Mouse (Mus musculus) ES-E14 (cell line): ENCODE measurements at regions not wholly inside any gene's neighbourhood (a gene's known extent, or its start where the extent isn't known, plus 50 kb on each side); places are given as distances from the start of the nearest gene placed in this dataset.

ENCODE experiments used
- DNase-seq: peaks from one replicate; pipeline ENCODE4 v3.0.0-alpha.2; 2013; ENCODE audit warnings: low read depth, low spot score
- H3K27ac ChIP-seq: 2 replicates; pipeline ENCODE4 v1.5.1; 2012; ENCODE audit warnings: low read depth, mild to moderate bottlenecking, low read length, moderate library complexity, mixed read lengths; ENCODE audit not compliant: poor library complexity, insufficient read depth, severe bottlenecking
- H3K36me3 ChIP-seq: 2 replicates; pipeline ENCODE4 v1.6.1; 2012; ENCODE audit warnings: mild to moderate bottlenecking, low read length, moderate library complexity, mixed read lengths; ENCODE audit not compliant: control insufficient read depth, poor library complexity, insufficient read depth, severe bottlenecking
- H3K4me1 ChIP-seq, 2 experiments: fragments of 150-350 bp in 1 of 2; sonication (generic) in 1 of 2; 2 replicates each; pipeline ENCODE4 v1.6.1; 2012; ENCODE audit warnings: low read length in 2 of 2, mild to moderate bottlenecking in 1 of 2, mixed read lengths in 1 of 2; ENCODE audit not compliant: control insufficient read depth in 2 of 2, insufficient read depth in 2 of 2, poor library complexity in 1 of 2
- H3K4me3 ChIP-seq, 2 experiments: fragments of 150-350 bp in 1 of 2; sonication (generic) in 1 of 2; 2 replicates each; pipeline ENCODE4 v1.5.1; 2012; ENCODE audit warnings: low read length in 2 of 2, low read depth in 1 of 2, mild to moderate bottlenecking in 1 of 2, mixed read lengths in 1 of 2; ENCODE audit not compliant: insufficient read depth in 1 of 2, poor library complexity in 1 of 2, severe bottlenecking in 1 of 2
- H3K9ac ChIP-seq: 2 replicates; pipeline ENCODE4 v1.6.1; 2012; ENCODE audit warnings: low read depth, mild to moderate bottlenecking, low read length, mixed read lengths; ENCODE audit not compliant: poor library complexity, insufficient read depth, severe bottlenecking
- H3K9me3 ChIP-seq: fragments of 150-350 bp; sonication (generic); 2 replicates; pipeline ENCODE4 v1.6.1; 2012; ENCODE audit warnings: low read depth, mild to moderate bottlenecking, low read length; ENCODE audit not compliant: control insufficient read depth, insufficient read depth
- CHD2 ChIP-seq: IDR thresholded peaks from 2 replicates; pipeline ENCODE4 v1.6.1; 2014; ENCODE audit warnings: mild to moderate bottlenecking, low read depth, low read length, inconsistent platforms
- HCFC1 ChIP-seq: IDR thresholded peaks from 2 replicates; pipeline ENCODE4 v1.6.1; 2012; ENCODE audit warnings: low read length, inconsistent platforms, borderline replicate concordance; ENCODE audit not compliant: insufficient read depth
- MAFK ChIP-seq: IDR thresholded peaks from 2 replicates; pipeline ENCODE4 v1.6.1; 2014; ENCODE audit warnings: mild to moderate bottlenecking, low read depth, low read length, inconsistent platforms; ENCODE audit not compliant: insufficient read depth
- ZC3H11A ChIP-seq: IDR thresholded peaks from 2 replicates; pipeline ENCODE4 v1.6.1; 2012; ENCODE audit warnings: low read depth, mild to moderate bottlenecking, inconsistent platforms, low read length, borderline replicate concordance
- ZNF384 ChIP-seq: IDR thresholded peaks from 2 replicates; pipeline ENCODE4 v1.6.1; 2012; ENCODE audit warnings: low read depth, low read length, inconsistent platforms
- in situ Hi-C, 2 experiments: fragments of 600-800 bp; cut with MboI; formaldehyde crosslinking; loops; one replicate each; pipeline ENCODE4 v1.15.1; 2025; ENCODE audit warnings: low sequenced_read_pairs in 2 of 2, inconsistent platforms in 1 of 2; ENCODE audit not compliant: unreplicated experiment in 2 of 2

DNA sequence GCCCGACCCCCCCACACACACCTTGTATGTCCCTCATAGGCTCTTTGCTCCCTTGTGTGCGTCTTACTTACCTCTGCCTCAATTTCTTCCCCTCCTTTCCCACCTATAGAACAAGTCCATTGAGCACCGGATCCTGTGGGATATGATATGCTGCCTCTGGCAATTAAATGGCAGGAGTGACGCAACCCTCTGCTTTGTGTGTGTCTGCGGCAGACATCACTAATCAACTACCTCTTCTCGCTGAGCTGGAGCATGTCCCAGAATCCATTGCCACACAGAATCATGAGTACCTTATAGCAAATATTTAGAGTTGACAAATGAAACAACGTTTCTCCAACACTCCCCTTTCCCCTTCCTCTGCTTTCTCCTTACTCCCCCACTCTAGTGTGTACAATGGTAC is 397.3 kb upstream of the Tbx3 start:
- H3K36me3 ChIP-seq, result no peaks in the 10 kb centered on the region
- no peak overlapping the region for H3K9ac ChIP-seq
- TF ChIP-seq ZC3H11A, result no peak
- TF ChIP-seq ZNF384, result no peak
- no peak for TF ChIP-seq CHD2
- TF ChIP-seq MAFK, result no peak
- TF ChIP-seq HCFC1, result no peak
- no peak for DNase-seq
- no peaks in the 10 kb centered on the region for H3K4me1 ChIP-seq
- in situ Hi-C loops, result no loop called here
- no peak overlapping the region for H3K4me3 ChIP-seq
- no peak overlapping the region for H3K27ac ChIP-seq
- no peaks in the 10 kb centered on the region for H3K9me3 ChIP-seq

DNA sequence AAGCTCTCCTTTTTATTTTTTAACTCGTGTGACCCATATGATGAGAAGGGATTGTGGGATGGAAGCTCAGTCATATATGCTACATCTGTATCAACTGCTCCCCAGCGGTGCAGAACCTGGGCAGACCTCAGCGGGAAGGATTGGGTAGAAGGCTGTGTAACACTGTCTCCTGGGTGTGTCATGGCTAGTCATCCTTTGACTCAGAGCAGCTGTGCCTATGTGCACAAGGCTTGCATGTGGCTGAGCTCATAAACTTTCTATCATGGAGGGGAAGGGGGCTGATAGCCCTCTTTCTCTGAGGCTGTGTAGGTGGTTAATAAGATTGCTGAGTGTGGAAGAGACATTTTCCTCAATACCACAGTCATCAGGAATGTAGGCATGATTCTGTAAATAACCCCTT is 396.9 kb upstream of the Tbx3 start:
- H3K27ac ChIP-seq, result no peak overlapping the region
- no peaks in the 10 kb centered on the region for H3K9me3 ChIP-seq
- no peaks in the 10 kb centered on the region for H3K36me3 ChIP-seq
- DNase-seq, result no peak
- no peak overlapping the region for H3K9ac ChIP-seq
- H3K4me3 ChIP-seq, result no peak overlapping the region
- H3K4me1 ChIP-seq, result no peaks in the 10 kb centered on the region
- in situ Hi-C loops, result no loop called here
- TF ChIP-seq CHD2, result no peak

DNA sequence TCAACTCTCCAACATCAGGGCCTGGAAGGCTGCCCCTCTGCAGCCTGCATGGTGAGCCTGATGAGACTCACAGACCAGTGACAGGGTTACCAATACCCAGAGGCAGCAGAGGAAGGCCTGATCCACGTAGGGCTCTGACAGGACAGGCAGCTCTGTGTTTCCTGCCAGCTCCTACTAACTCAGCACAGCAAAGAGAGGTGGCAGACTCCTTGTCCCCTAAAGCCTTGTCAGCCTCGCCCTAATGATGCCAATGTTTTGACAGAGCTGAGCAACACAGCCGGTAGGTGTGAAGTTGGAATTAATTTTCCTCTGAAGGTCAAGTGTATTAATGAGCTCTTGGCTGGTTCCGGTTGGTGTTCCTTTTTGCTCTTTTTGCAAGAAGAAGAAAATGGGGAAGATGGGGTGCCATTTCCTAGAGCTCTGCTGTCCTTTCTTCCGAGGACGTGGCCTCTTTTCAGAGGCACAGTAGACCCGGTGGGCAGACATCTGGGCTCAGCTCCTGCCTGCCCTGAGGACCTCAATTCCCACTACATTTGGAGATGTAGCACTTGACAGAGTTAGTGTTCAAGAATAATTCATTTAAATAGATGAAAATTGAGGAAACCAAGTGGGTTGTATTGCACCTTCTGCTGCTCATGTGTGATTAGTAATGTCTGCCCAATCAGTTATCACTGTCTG is 395.5 kb upstream of the Tbx3 start:
- Histone ChIP-seq H3K9ac (no peak overlapping the region), H3K27ac (no peak overlapping the region), H3K4me3 (no peak overlapping the region), H3K4me1 (no peaks in the 10 kb centered on the region), H3K9me3 (no peaks in the 10 kb centered on the region), H3K36me3 (no peaks in the 10 kb centered on the region)
- in situ Hi-C loops, result loop anchor here in 1 of 2 experiments (25.0 kb wide), 1 partner anchor 412 kb away; no protein-coding TSS in a partner anchor
- no peak for DNase-seq
- TF ChIP-seq ZC3H11A (no peak), HCFC1 (no peak), MAFK (no peak), ZNF384 (no peak), CHD2 (no peak)

DNA sequence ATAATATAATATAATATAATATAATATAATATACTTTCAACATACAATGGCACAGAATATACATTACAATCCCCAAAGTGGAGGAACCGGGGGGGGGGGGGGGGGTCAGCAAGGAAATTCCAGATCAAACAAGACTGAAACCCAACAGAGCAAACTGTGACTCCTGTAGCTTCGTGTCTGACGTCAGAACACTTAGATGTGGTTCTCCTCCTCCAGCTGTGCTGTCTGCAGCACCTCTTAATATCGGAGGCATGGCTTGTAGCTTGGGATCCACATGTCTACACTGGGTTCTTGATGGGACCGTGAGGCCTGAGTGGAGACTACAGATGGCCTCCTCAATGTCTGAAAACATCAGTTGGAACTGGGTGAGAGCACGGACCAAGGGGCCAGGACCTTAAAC is 390.3 kb upstream of the Tbx3 start:
- no peak for DNase-seq
- no peak for TF ChIP-seq CHD2
- no peak for TF ChIP-seq ZNF384
- no peak for TF ChIP-seq MAFK
- no peak for TF ChIP-seq HCFC1
- no peak for TF ChIP-seq ZC3H11A
- H3K9me3 ChIP-seq, result no peaks in the 10 kb centered on the region
- no peak overlapping the region for H3K4me3 ChIP-seq
- no peaks in the 10 kb centered on the region for H3K36me3 ChIP-seq
- no peak overlapping the region for H3K27ac ChIP-seq
- no peaks in the 10 kb centered on the region for H3K4me1 ChIP-seq
- no peak overlapping the region for H3K9ac ChIP-seq
- in situ Hi-C loops, result loop anchor here in 1 of 2 experiments (25.0 kb wide), 1 partner anchor 407 kb away; no protein-coding TSS in a partner anchor

DNA sequence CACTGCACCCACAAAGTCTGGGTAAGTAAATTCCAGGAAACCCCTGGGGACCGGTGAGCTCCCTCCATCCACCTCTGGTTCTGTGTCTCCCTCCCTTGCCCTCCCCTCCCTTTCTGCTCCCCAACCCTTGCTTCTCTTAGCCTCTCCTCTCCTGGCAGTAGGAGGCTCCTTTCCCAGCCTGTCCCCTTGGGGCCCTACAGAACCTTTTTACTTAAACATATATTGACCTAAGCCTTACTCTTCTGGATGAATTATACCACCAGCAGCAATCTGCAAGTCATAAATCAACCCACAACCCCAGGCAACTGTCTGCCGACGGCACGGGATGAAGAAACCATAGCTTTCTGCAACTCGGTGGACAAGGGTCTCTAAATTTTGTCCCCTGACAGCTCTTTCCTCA is 380.7 kb upstream of the Tbx3 start:
- TF ChIP-seq CHD2, result no peak
- Histone ChIP-seq H3K9me3 (no peaks in the 10 kb centered on the region), H3K27ac (no peak overlapping the region), H3K36me3 (no peaks in the 10 kb centered on the region), H3K9ac (no peak overlapping the region), H3K4me3 (no peak overlapping the region), H3K4me1 (no peaks in the 10 kb centered on the region)
- in situ Hi-C loops, result loop anchor here in 1 of 2 experiments (25.0 kb wide), 1 partner anchor 397 kb away; no protein-coding TSS in a partner anchor
- DNase-seq, result no peak
